Mouse (Mus musculus) liver, embryonic 11.5 days (tissue): ENCODE measurements around the gene Cdc42bpa. TPM values are rescaled to one million over a fixed set of nuclear protein-coding genes. Genes with fewer than 3 reads are reported as not detected.

ENCODE experiments used
- ATAC-seq: fragments of 200-750 bp; cut with Nextera tagmentation; replicated peaks from 2 replicates; pipeline ENCODE4 v1.8.0; 2017; ENCODE audit warnings: moderate number of reproducible peaks, mild to moderate bottlenecking, moderate TSS enrichment, moderate library complexity; ENCODE audit not compliant: low FRiP score
- DNase-seq: peaks from one replicate; pipeline ENCODE4 v3.0.0-alpha.2; 2017; ENCODE audit warnings: low spot score
- H3K27ac ChIP-seq: fragments of 300-500 bp; sonication (generic); 2 replicates; pipeline ENCODE4 v1.5.1; 2014; ENCODE audit warnings: mild to moderate bottlenecking, low read depth, low read length, control low read depth
- H3K27me3 ChIP-seq: fragments of 300-500 bp; sonication (generic); replicated peaks from 2 replicates; pipeline ENCODE4 v1.6.1; 2014; ENCODE audit warnings: low read length, mixed read lengths; ENCODE audit not compliant: control insufficient read depth, insufficient read depth
- H3K36me3 ChIP-seq: fragments of 300-500 bp; sonication (generic); 2 replicates; pipeline ENCODE4 v1.6.1; 2014; ENCODE audit warnings: mild to moderate bottlenecking, low read length, moderate library complexity, mixed read lengths; ENCODE audit not compliant: control insufficient read depth, insufficient read depth
- H3K4me1 ChIP-seq: fragments of 300-500 bp; sonication (generic); replicated peaks from 2 replicates; pipeline ENCODE4 v1.6.1; 2014; ENCODE audit warnings: low read length, mixed read lengths; ENCODE audit not compliant: control insufficient read depth, insufficient read depth
- H3K4me2 ChIP-seq: fragments of 300-500 bp; sonication (generic); 2 replicates; pipeline ENCODE4 v1.6.1; 2014; ENCODE audit warnings: mild to moderate bottlenecking, control low read depth, moderate library complexity
- H3K4me3 ChIP-seq: fragments of 300-500 bp; sonication (generic); 2 replicates; pipeline ENCODE4 v1.5.1; 2014; ENCODE audit warnings: low read depth, low read length, control low read depth
- H3K9ac ChIP-seq: fragments of 300-500 bp; sonication (generic); 2 replicates; pipeline ENCODE4 v1.6.1; 2014; ENCODE audit warnings: low read depth, low read length, control low read depth
- H3K9me3 ChIP-seq: fragments of 300-500 bp; sonication (generic); 2 replicates; pipeline ENCODE4 v1.6.1; 2016; ENCODE audit warnings: low read length, inconsistent platforms, mixed read lengths; ENCODE audit not compliant: control insufficient read depth
- WGBS: fragments of 180-500 bp; shearing (Covaris S2); extraction: QIAGEN DNeasy Blood & Tissue Kit; methylation state at CpG from one replicate; pipeline ENCODE4 v1.1.7; 2014; 5-methylcytosine and 5-hydroxymethylcytosine counted together
- polyA plus RNA-seq: library from polyadenylated mRNA; unstranded; fragments of >200 nt; fragmentation: Nextera tagmentation; extraction: Ambion mirVana; gene quantifications from 2 replicates; pipeline ENCODE4 v1.2.1, GENCODE M21; 2014

Cdc42bpa gene
- polyA plus RNA-seq, 1 experiment from 2014 or later: 13.1 TPM

DNA sequence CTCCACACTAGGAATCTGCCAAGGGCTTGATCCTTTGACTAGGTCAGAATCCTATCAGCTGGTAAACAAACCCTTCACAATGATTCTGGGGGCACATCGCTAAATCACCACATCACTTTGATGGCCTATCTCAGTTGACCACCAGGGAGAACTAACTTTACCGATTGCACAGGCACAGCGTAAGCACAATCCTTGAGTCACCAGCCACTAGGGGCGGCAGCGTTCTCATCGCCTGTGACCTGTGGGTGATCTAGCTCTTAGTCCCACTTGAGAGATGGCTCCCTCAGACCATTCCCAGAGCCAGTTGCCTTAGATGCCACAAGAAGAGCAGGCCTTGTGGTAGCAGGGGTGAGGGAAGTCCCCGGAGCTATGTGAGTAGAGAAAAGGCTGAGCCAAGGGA is 31.4 kb upstream of the Cdc42bpa start:
- no peak overlapping the region for H3K27ac ChIP-seq
- no peak overlapping the region for H3K4me3 ChIP-seq
- no peaks in the 10 kb centered on the region for H3K9me3 ChIP-seq
- WGBS: 54% methylated on average over 7 of the region's 7 CpGs
- ATAC-seq (no peak), DNase-seq (no peak)
- no peak overlapping the region for H3K9ac ChIP-seq
- no peaks in the 10 kb centered on the region for H3K36me3 ChIP-seq
- H3K4me2 ChIP-seq: no peak overlapping the region
- no peaks in the 10 kb centered on the region for H3K4me1 ChIP-seq
- H3K27me3 ChIP-seq: no peaks in the 10 kb centered on the region

DNA sequence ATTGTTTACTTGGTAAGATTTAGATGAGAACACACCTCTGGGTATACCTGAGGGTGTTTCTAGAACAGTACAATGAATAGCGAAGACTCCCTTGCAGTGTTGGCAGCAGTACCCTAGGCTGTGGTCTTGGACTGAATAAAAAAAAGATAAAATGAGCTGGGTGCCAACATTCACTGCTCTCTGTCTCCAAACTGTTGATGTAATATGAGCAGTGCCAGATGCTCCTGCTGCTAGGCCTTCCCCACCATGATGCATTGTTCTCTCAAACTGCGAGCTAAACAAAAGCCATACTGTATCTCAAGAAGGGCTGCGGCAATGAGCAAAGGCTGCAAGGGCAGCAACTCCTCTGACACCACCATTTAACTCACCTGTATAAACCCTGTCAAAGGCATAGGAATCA is 29.0 kb upstream of the Cdc42bpa start:
- Histone ChIP-seq H3K4me3 (no peak overlapping the region), H3K4me2 (no peak overlapping the region), H3K4me1 (no peaks in the 10 kb centered on the region), H3K27ac (no peak overlapping the region), H3K9ac (no peak overlapping the region), H3K9me3 (no peaks in the 10 kb centered on the region), H3K27me3 (no peaks in the 10 kb centered on the region), H3K36me3 (no peaks in the 10 kb centered on the region)
- DNase-seq (no peak), ATAC-seq (no peak)
- WGBS: 86% methylated on average over 3 of the region's 3 CpGs

GRCm38 (mm10) chr1:179934064-179934463 is 26.2 kb upstream of the Cdc42bpa start:
- Histone ChIP-seq H3K9ac (no peak overlapping the region), H3K27me3 (no peaks in the 10 kb centered on the region), H3K4me1 (no peaks in the 10 kb centered on the region), H3K9me3 (no peaks in the 10 kb centered on the region), H3K36me3 (no peaks in the 10 kb centered on the region), H3K4me2 (no peak overlapping the region), H3K27ac (no peak overlapping the region), H3K4me3 (no peak overlapping the region)
- ATAC-seq: no peak
- 82% methylated on average over 3 of the region's 3 CpGs for WGBS
- no peak for DNase-seq

- ATAC-seq: no peak
- H3K9me3 ChIP-seq: no peaks in the 10 kb centered on the region
- no peak overlapping the region for H3K4me3 ChIP-seq
- 79% methylated on average over 23 of the region's 23 CpGs for WGBS
- no peak overlapping the region for H3K4me2 ChIP-seq
- DNase-seq: no peak
- no peak overlapping the region for H3K27ac ChIP-seq
- no peak overlapping the region for H3K9ac ChIP-seq
- no peaks in the 10 kb centered on the region for H3K4me1 ChIP-seq
- no peaks in the 10 kb centered on the region for H3K36me3 ChIP-seq
- H3K27me3 ChIP-seq: no peaks in the 10 kb centered on the region
Measured at GRCm38 (mm10) chr1:179940071-179940786, 20.0 kb upstream of the Cdc42bpa start.

GRCm38 (mm10) chr1:179940787-179941352 is 19.4 kb upstream of the Cdc42bpa start:
- H3K9me3 ChIP-seq: no peaks in the 10 kb centered on the region
- no peak for DNase-seq
- no peak overlapping the region for H3K4me3 ChIP-seq
- no peak overlapping the region for H3K4me2 ChIP-seq
- H3K27me3 ChIP-seq: no peaks in the 10 kb centered on the region
- H3K36me3 ChIP-seq: no peaks in the 10 kb centered on the region
- H3K9ac ChIP-seq: no peak overlapping the region
- no peak overlapping the region for H3K27ac ChIP-seq
- no peaks in the 10 kb centered on the region for H3K4me1 ChIP-seq
- ATAC-seq: no peak
- WGBS: 83% methylated on average over 14 of the region's 14 CpGs

- no peak overlapping the region for H3K9ac ChIP-seq
- H3K27ac ChIP-seq: no peak overlapping the region
- H3K4me2 ChIP-seq: no peak overlapping the region
- H3K36me3 ChIP-seq: no peaks in the 10 kb centered on the region
- H3K9me3 ChIP-seq: no peaks in the 10 kb centered on the region
- ATAC-seq: no peak
- no peaks in the 10 kb centered on the region for H3K27me3 ChIP-seq
- no peak for DNase-seq
- no peaks in the 10 kb centered on the region for H3K4me1 ChIP-seq
- H3K4me3 ChIP-seq: no peak overlapping the region
- 90% methylated on average over 10 of the region's 10 CpGs for WGBS
Measured at GRCm38 (mm10) chr1:179945017-179945416, 15.3 kb upstream of the Cdc42bpa start.

DNA sequence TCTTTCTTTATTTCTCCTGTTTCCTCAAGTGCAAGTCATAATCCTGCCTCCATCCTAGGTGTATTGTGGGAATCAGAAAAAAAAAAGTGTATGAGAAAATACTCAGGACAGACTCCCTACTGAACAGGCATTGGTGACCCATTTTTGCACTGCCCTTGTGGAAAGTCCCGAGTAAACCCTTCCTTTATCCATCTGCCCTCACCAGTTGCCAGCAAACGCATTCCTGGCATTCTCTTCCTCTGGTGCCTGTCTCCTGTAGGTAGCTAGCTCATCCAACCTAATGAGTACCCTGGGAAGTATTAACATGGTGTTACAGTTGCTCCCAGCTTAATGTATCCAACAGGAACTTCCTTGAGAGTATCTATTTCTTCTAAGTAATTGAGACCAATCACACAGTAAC is 13.7 kb upstream of the Cdc42bpa start:
- H3K27me3 ChIP-seq: no peaks in the 10 kb centered on the region
- no peak overlapping the region for H3K27ac ChIP-seq
- H3K4me1 ChIP-seq: no peaks in the 10 kb centered on the region
- no peaks in the 10 kb centered on the region for H3K36me3 ChIP-seq
- ATAC-seq: no peak
- H3K4me3 ChIP-seq: no peak overlapping the region
- no peak overlapping the region for H3K4me2 ChIP-seq
- H3K9ac ChIP-seq: no peak overlapping the region
- 41% methylated on average over 2 of the region's 2 CpGs for WGBS
- DNase-seq: no peak
- no peaks in the 10 kb centered on the region for H3K9me3 ChIP-seq

DNA sequence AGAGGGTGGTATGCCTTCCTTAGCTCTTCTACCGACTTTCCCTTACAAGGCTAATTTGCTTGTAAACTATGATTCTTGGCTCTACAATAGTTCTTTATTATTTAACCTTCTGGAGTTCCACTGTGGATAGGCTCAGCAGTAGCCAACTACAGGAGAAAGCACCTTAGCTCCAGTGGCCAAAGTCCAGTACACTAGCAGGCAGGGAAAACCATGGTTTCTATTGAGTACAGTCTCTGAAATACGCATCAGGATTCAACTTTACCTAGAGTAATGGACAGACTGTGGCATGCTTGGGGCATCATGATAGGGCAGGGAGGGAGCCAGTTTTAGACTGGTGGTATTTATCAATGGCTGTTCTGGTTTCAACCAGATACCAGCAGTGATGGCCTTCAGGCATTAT is 12.6 kb upstream of the Cdc42bpa start:
- WGBS: 82% methylated on average over 2 of the region's 2 CpGs
- no peak overlapping the region for H3K9ac ChIP-seq
- H3K4me3 ChIP-seq: no peak overlapping the region
- H3K4me1 ChIP-seq: no peaks in the 10 kb centered on the region
- H3K27me3 ChIP-seq: no peaks in the 10 kb centered on the region
- ATAC-seq (no peak), DNase-seq (no peak)
- no peak overlapping the region for H3K4me2 ChIP-seq
- H3K9me3 ChIP-seq: no peaks in the 10 kb centered on the region
- H3K27ac ChIP-seq: no peak overlapping the region
- H3K36me3 ChIP-seq: no peaks in the 10 kb centered on the region

DNA sequence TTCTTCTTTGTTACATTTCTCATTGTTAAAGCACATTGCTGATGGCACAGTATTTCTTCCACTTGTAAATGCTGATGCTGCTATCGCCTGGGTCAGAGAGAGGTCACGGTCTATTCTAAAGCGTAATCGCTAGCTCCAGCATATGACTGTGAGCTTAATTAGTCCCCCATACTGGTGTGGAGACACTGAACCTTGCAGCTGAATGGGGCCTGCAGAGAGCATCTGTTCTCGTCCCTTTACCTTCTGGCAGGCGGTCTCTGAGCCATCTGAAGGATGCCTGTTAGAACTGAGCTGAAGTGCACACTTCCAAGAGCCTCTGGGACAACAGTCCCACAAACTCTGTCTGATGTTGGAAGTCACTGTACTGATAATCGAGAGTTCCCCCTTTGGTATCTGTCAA is 8.7 kb upstream of the Cdc42bpa start:
- no peaks in the 10 kb centered on the region for H3K4me1 ChIP-seq
- 79% methylated on average over 7 of the region's 7 CpGs for WGBS
- no peaks in the 10 kb centered on the region for H3K27me3 ChIP-seq
- no peak for DNase-seq
- H3K4me2 ChIP-seq: no peak overlapping the region
- H3K9me3 ChIP-seq: no peaks in the 10 kb centered on the region
- no peak for ATAC-seq
- H3K36me3 ChIP-seq: no peaks in the 10 kb centered on the region
- H3K9ac ChIP-seq: no peak overlapping the region
- H3K4me3 ChIP-seq: no peak overlapping the region
- H3K27ac ChIP-seq: no peak overlapping the region
